Mouse (Mus musculus) Muller cell, postnatal 12 days (primary cell): Measurements from ENCODE around the gene Spns2.
A peak's percentile ranks its signal among the peaks of the same experiment; 100 is the strongest.
"Not testable (repeated sequence)": the region's sequence is repeated elsewhere in the genome, so short reads cannot be mapped to it uniquely, and the experiment has no call there.

ENCODE experiments used
- DNase-seq: peaks from one replicate; pipeline ENCODE4 v3.0.0-alpha.2; 2015; ENCODE audit errors: inconsistent ontology term

Gene Spns2

GRCm38 (mm10) chr11:72436271-72436670, 53.4 kb downstream of the Spns2 start:
- peak; percentile 60 for DNase-seq

GRCm38 (mm10) chr11:72435694-72436045, 54.0 kb downstream of the Spns2 start:
- no peak for DNase-seq

GRCm38 (mm10) chr11:72434963-72435693, 54.6 kb downstream of the Spns2 start, which contains the start of gene Ggt6:
Gene Ggt6 (plus strand): TSS chr11:72435526.
- no peak for DNase-seq

GRCm38 (mm10) chr11:72430311-72431068, 59.2 kb downstream of the Spns2 start:
- DNase-seq: not testable (repeated sequence)

- peak; percentile 57 for DNase-seq
These were observed 60.4 kb downstream of the Spns2 start for GRCm38 (mm10) chr11:72429288-72429690.

- peak; percentile 43 for DNase-seq
These were observed 61.0 kb downstream of the Spns2 start for GRCm38 (mm10) chr11:72428694-72429093.

GRCm38 (mm10) chr11:72426884-72427283, 62.8 kb downstream of the Spns2 start:
- no peak for DNase-seq

GRCm38 (mm10) chr11:72425201-72425600, 64.5 kb downstream of the Spns2 start:
- no peak for DNase-seq

- peak; percentile 64 for DNase-seq
These were observed 66.0 kb downstream of the Spns2 start for GRCm38 (mm10) chr11:72423686-72424085.

- no peak for DNase-seq
These were observed 68.0 kb downstream of the Spns2 start for GRCm38 (mm10) chr11:72421518-72422278.

GRCm38 (mm10) chr11:72420460-72421122, 69.1 kb downstream of the Spns2 start:
- DNase-seq: no peak

GRCm38 (mm10) chr11:72419006-72419405, 70.7 kb downstream of the Spns2 start:
- no peak for DNase-seq

GRCm38 (mm10) chr11:72418227-72418626, 71.5 kb downstream of the Spns2 start:
- no peak for DNase-seq

- DNase-seq: no peak
These were observed 72.3 kb downstream of the Spns2 start for GRCm38 (mm10) chr11:72417376-72417775.

- DNase-seq: no peak
These were observed 73.0 kb downstream of the Spns2 start for GRCm38 (mm10) chr11:72416666-72417065.

GRCm38 (mm10) chr11:72415155-72415554, 74.5 kb downstream of the Spns2 start:
- DNase-seq: no peak

- DNase-seq: no peak
These were observed 76.0 kb downstream of the Spns2 start for GRCm38 (mm10) chr11:72413601-72414190.

GRCm38 (mm10) chr11:72413016-72413415, 76.7 kb downstream of the Spns2 start:
- DNase-seq: no peak

- DNase-seq: no peak
These were observed 77.8 kb downstream of the Spns2 start for GRCm38 (mm10) chr11:72411945-72412344.

- peak; percentile 93 for DNase-seq
These were observed 78.4 kb downstream of the Spns2 start, which contains the start of gene Smtnl2 for GRCm38 (mm10) chr11:72411093-72411921. Gene Smtnl2 (minus strand): TSS chr11:72411713.
